Mouse (Mus musculus) layer of hippocampus, adult 9-11 months (tissue): ENCODE data around the gene Cit.

ENCODE experiments used
- DNase-seq: peaks from one replicate; pipeline ENCODE4 v3.0.0; 2022

The Cit gene

GRCm38 (mm10) chr5:115852431-115852830, 7.4 kb downstream of the Cit start:
- DNase-seq = no peak

DNA sequence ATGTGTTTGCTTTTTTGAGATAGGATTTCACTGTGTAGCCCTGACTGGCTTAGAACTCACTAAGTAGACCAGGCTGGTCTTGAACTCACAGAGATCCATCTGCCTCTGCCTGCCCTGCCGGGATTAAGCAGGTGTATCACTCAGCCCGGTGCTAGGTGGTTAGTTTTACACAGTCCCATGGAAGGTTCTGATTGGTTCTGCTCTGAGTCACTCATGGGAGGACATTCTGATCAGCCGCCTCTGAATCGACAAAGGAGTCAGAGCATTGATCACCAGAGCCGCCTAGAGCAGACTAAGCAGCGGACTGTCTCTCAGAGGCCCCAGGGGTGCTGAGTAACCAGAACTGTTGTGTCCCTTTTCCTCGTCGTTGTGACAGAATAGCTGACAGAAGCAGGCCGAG, 8.6 kb downstream of the Cit start:
- DNase-seq = no peak

- no peak for DNase-seq
Observed at GRCm38 (mm10) chr5:115854370-115854769, 9.3 kb downstream of the Cit start.

GRCm38 (mm10) chr5:115858652-115859051, 13.6 kb downstream of the Cit start:
- no peak for DNase-seq

GRCm38 (mm10) chr5:115859461-115859860, 14.4 kb downstream of the Cit start:
- DNase-seq = no peak

- no peak for DNase-seq
Observed at GRCm38 (mm10) chr5:115861991-115862390, 16.9 kb downstream of the Cit start.

DNA sequence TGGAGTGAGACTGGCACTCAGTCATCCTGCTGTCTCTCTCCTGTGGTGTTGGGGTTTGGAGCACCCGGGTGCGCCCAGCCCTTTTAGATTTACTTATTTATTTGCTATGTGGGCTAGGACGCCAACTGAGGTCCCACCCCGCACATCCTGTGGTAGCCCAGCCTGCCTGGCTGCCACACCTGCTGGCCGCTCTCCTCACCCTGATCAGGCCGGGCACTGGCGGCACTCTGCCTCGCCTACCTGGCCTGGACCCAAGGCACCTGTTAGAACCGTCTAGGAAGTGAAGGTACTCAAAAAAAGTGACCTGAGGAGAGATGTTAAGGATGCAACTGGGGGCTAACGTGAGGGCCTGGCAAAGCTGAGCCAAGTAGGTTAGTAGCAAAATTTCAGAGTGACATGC, 17.4 kb downstream of the Cit start:
- no peak for DNase-seq

- DNase-seq = no peak
Observed at GRCm38 (mm10) chr5:115866296-115866695, 21.2 kb downstream of the Cit start.

DNA sequence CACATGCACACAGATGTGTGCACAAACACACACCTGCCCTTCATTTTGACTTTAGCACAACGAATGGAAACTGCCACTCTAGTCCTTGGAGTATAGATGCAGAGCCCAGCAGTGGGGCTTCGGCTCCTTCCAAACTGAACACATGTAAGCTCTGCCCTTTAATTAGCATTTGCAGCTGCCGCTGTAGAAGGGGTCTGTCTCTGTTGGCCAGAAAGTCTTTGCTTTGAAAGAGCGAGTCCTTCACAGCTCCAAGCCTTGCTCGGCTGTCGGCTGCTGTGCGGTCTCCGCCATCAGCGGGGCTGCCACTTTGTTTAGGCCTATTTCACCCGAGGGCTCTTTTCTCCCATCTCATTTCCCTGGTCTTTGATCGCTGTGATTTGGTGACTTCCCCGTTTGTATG, 23.5 kb downstream of the Cit start:
- DNase-seq = no peak

DNA sequence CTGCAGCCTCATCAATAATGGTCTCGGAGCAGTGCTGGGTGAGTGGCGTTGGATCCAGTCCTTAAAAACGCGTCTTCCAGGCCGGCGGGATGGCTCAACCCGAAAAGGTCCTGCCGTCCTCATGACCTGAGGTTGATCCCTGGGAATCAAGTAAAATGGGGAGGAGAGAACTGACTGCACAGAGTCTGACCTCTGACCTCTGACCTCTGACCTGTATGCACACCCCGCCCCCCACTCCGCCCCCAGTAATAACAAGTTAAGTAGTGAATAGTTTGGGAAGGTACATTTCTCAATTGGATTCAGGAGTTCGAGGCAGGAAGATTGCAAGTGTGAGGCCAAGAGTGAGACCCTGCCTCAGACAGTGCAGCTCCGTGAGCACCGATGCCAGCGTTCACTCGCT, 24.1 kb downstream of the Cit start:
- DNase-seq = no peak

DNA sequence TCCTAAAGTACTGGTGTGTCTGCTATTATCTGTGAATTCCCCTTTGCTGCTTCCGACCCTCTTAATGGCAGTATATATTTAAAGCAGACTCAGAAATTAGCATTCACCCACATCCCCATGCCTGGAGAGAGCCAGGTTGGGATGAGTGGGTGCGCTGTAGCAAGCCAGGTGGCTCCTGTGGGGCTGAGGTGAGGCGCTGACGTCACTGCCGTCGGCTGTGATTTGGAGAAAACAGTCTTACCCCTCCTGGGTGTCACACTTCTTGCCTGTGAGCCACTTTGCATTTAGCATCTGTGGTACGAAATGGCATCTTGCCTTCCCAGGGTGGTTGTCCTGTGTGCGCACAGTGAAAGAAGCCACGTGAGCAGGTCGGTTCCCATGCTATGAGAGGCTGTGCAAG, 26.1 kb downstream of the Cit start:
- peak; percentile 30 for DNase-seq

DNA sequence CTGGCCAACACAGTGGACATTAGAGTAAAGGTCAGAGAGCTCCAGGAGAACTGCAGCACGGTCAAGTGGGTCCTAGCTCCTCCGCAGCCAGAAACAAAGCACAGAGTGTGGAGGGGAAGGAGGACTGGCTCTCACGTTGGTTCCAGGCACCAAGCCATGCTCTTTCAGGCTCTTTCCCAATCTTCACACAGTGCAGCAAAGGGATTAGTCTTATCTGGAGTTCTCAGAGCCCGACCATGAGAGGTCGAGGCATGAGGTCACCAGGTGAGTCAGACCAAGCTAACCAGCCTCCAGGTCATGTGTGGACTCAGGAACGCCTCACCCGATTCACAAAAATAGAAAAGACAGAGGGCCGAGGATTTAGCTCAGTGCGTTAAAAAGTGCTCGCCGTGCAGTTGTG, 27.0 kb downstream of the Cit start:
- no peak for DNase-seq

DNA sequence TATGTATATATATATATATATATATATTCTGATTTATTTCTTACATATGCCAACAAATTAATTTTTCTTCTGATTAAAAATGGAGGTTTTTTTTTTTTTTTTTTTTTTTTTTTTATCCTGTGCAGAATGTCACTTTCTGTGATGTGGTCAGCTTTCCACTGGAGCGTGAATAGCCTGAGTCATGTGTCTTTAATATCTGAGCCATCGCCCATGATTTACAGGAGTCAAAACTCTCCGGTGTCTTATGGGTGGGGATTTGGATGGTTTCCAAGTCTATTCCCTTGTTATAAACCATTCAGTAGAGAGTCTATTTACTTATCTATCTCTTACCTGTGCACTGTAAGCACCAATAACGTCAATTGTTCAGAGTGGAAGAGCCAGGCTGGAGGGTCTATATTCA, 27.9 kb downstream of the Cit start:
- DNase-seq = no peak

DNA sequence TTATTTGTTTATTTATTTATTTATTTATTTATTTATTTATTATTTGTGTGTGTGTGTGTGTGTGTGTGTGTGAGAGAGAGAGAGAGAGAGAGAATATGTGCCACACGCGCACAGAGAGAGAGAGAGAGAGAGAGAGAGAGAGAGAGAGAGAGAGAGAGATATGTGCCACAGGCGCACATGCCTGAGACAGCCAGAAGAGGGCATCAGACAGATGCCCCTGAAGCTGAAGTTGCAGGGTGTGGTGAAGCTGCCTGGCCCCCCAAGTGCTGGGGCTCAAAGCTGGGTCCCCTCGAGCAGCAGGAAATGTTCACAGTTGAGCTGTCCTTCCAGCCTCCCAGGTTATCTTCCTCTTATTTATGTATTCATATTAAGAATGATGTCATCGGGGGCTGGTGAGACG, 32.3 kb downstream of the Cit start:
- no peak for DNase-seq

DNA sequence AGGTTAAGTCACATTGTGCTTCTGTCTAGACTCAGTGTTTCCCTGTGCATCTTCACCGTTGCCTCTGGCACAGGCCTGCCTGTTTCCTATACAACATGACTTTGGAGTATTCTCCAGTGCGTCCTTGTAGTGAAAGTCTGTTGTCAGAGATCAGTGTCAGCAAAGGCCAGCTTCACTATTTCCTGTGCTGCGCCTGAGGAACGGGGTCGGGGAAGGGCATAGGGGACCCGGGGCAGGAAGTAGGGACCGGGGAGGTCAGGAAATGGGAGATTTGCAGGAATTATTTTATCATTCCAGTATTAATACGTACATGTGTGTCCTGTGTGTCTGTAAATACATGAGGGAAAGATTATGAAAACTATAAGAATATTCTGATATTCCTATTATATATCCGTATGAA, 37.1 kb downstream of the Cit start:
- no peak for DNase-seq

GRCm38 (mm10) chr5:115884429-115884828, 39.4 kb downstream of the Cit start:
- DNase-seq = no peak

DNA sequence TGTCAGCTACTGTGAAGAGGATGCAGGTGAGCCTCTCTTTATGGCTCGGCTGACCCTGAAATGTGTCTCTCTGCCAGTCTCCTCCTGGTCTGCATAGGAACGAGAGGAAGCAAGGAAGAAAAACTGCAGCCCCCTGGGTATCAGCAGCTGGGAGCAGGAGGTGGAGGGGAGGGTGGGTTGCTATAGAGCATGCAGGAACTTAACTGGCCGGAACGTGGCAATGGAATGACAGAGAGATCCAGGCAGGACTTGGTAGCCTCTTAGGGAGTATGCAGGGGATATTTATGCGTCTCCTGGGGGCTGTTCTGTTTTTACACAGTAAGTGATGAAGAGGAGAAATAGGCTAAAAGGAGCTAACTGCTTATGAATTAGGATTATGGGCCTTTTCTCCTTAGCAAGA, 48.7 kb downstream of the Cit start:
- DNase-seq = no peak

DNA sequence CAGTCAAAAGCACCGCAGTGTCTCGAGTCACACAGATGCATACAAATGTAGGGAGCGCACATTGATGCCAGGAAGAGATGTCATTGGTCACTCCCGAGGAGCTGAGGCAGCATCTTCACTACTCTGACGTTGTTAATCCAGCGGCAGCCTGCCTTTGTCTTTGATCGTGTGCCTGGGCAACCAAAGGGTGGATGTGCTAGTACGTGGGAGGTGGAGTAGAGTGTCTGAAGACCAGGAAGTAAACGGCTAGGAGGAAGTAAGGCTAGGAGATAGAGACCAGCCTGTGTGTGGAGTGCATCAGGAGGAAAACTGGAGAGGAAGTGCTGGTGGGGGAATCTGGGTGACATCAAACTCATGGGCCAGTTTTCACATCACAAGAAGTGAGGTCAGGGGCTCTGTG, 52.0 kb downstream of the Cit start:
- DNase-seq = no peak

- DNase-seq = peak; percentile 49
Observed at GRCm38 (mm10) chr5:115907037-115908009, 62.2 kb downstream of the Cit start.

GRCm38 (mm10) chr5:115908251-115908650, 63.2 kb downstream of the Cit start:
- DNase-seq = peak; percentile 49

DNA sequence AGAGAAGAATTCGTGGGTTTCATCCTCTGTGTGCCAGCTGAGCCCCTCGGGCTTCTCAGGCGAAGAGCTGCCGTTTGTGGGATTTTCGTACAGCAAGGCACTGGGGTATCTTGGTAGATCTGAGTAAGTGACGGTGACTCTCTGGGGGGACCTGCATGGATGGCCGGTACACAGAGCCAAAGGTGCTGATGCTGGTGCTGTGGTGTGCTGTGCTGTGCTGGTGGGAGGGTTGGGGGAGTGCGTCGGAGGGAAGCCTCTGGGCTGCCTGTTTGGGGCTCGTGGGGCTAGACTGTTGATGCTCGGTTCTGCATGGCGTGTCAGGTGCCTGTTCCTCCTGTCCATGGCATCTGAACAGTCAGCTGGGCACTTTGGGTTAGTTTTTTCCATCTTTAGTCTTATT, 63.6 kb downstream of the Cit start:
- no peak for DNase-seq

GRCm38 (mm10) chr5:115909106-115909505, 64.0 kb downstream of the Cit start:
- peak; percentile 46 for DNase-seq

GRCm38 (mm10) chr5:115910491-115910890, 65.4 kb downstream of the Cit start:
- no peak for DNase-seq

GRCm38 (mm10) chr5:115915481-115915880, 70.4 kb downstream of the Cit start:
- DNase-seq = no peak

- no peak for DNase-seq
Observed at GRCm38 (mm10) chr5:115917960-115918359, 72.9 kb downstream of the Cit start.
